Mouse (Mus musculus) heart, postnatal 25 days (tissue): ENCODE results near the gene Hacl1. TPM values are rescaled to one million over a fixed set of nuclear protein-coding genes. Genes with fewer than 3 reads are reported as not detected.

Source experiments
- DNase-seq: peaks from one replicate; pipeline ENCODE4 v3.0.0; 2022; ENCODE audit warnings: low spot score
- intact Hi-C: fragments of 180-260 bp; cut with DNase I; formaldehyde crosslinking; loops from one replicate; pipeline ENCODE4 v1.15.1; 2025
- total RNA-seq, 2 experiments: library from RNA; stranded (reverse); gene quantifications; 2 replicates each; pipeline ENCODE4 v1.2.3; 2021

The Hacl1 gene
- total RNA-seq, 2 experiments from 2014 or later = 5.7 to 13.6 TPM

DNA sequence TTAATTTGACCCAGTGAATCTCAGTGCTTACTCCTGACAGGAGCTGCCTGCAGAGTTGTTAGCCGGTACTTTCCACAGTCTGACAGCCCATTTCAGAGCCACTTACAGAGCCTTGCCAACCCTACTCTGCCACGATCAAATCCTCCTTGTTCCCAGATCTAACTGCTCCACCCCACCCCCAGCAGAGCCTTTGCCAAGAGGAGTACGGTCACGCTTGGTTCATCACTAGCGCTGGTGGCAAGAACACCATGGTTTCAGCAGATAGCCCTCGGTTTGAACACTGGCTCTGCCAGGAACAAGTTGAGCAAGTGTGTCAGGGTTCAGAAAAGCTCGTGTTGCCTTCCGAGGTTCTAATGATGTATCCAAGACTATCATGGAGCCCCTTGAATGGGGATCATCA is 54.6 kb downstream of the Hacl1 start:
- intact Hi-C loops = no loop called here
- no peak for DNase-seq

- intact Hi-C loops = no loop called here
- DNase-seq = no peak
Observed at GRCm38 (mm10) chr14:31583082-31583481, 58.0 kb downstream of the Hacl1 start.

- intact Hi-C loops = no loop called here
- DNase-seq = no peak
Observed at GRCm38 (mm10) chr14:31577966-31578735, 62.9 kb downstream of the Hacl1 start.

DNA sequence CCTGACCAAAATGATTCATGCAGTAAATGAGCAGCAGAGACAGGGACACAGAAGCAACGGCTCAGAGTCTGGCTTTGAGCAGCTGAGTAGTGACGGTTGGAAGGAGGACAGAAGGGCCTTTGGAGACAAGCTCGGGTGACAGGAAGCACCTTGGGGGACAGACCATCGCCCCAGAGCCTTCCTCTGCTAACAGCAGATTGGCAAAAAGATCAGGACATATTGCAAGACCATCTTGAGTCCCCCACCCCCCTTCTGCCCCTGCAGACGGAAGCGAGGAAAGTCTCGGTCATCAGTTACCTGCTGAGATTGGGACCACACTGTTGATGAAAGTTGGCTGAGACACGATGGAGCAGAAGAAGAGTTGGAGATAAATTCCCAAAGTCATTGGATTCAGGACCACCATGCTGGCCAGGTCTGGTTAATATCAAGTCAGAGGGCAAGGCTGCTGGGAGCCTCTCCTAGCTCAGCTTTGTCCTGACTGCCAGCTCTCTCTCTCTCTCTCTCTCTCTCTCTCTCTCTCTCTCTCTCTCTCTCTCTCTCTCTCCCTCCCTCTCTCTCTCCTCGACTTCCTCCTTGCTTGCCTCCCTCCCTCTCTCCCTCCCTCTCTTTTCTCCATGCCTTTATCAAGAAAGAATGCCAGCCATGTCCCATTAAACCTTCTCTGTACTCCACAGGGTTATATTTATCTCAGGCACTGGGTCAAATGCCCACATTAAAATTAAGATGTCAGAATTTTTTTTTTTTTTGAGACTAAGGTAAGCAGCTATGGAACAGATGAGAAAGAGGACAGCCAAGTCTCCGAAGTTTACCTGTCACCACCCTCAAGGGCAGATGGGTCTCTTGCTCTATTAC is 64.0 kb downstream of the Hacl1 start:
- DNase-seq = no peak
- intact Hi-C loops = no loop called here

- intact Hi-C loops = no loop called here
- no peak for DNase-seq
Observed at GRCm38 (mm10) chr14:31575866-31576265, 65.2 kb downstream of the Hacl1 start.

DNA sequence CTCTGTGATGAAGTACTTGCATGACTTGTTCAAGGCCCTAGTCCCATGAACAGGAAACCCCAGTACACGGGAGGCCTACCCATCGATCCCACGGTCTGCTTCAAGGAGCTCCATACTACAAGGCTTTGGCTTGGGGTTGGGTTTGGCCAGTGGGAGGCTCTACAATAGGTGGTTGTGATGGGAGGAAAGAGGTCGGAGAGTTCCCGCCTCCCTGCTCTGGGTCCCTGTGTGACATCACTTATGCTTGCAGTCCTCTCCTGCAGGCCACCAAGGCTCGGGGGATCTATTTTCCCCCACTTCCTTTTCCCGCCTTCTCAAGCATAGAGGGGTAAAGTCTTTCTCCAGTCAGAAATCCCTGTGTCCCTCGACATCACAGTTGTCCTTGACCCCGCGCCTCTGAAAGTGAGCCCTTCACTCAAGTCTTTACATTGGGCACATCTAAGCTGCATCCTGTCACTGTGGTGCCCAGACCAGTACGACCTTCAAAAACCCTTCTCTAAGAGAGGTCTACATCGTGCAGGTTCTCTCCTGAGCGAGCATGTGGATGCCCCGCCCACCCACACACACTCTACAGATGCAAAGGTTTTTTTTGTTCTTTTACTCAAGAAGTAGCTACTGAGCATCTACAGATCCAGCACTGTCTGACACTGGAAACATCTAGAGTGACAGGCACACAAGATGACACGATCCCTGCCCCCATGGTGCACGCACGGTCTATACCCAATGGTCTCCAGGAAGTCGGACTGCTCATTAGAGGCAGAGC is 66.0 kb downstream of the Hacl1 start:
- DNase-seq = no peak
- intact Hi-C loops = no loop called here

- intact Hi-C loops = no loop called here
- no peak for DNase-seq
Observed at GRCm38 (mm10) chr14:31572561-31573175, 68.4 kb downstream of the Hacl1 start.

DNA sequence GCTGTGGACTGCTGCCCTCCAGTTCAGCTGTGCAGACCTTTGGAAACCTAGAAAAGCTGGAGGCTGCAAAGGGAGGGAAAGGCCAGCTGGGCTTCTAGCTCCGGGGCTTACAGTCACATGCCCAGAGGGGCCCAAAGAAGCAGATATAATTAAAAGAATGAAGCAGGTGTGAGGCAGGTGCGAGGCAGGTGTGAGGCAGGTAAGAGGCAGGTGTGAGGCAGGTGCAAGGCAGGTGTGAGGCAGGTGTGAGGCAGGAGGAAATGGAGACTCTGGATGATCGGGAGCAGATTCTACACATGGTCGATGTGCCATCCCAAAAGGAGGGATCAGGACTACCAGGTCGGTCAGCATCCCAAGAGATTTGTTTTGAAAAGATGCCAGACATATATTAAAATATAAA is 69.7 kb downstream of the Hacl1 start:
- intact Hi-C loops = no loop called here
- DNase-seq = no peak

- intact Hi-C loops = no loop called here
Observed at GRCm38 (mm10) chr14:31570131-31570951, 70.7 kb downstream of the Hacl1 start.

GRCm38 (mm10) chr14:31569151-31569631 is 71.9 kb downstream of the Hacl1 start:
- DNase-seq = peak; percentile 19
- intact Hi-C loops = no loop called here

More at GRCm38 (mm10) chr14:31570131-31570951, 70.7 kb downstream of the Hacl1 start:
- DNase-seq = no peak

DNA sequence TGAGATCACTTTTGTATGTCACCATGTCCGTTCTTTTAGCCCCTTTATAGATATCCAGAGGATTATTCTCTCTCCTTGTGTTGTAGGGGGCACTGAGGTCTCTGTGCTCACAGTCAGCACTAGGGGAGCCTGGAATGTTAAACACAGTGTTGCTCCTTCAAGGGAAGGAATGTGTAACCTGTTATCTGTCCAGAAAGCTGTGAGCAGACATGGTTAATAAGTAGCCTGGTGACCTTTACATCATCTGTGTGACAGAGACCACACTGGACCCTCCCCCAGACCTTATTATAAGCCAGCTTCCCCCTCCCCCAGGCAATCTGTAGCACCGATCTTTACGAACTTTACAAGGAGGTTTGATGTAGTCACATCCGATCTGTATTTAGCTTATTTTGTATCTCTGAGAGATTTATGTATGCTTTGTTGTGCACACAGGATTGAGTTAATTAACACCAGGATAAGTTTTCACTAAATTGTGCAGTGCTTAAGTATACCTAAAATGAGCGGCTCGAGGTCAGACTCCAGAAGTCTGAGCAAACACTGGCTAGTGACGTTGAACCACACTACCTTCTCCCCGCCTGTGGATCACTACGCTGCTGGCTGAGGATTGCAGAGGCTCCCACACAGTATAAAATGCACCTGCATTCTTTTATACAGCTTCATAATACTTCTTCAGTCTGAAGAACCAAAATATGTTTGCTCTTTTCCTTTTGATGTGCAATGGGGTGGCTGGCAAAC is 75.4 kb downstream of the Hacl1 start:
- intact Hi-C loops = no loop called here
- DNase-seq = no peak

- intact Hi-C loops = no loop called here
- DNase-seq = peak; percentile 61
Observed at GRCm38 (mm10) chr14:31564452-31565179, 76.5 kb downstream of the Hacl1 start.

- intact Hi-C loops = no loop called here
Observed at GRCm38 (mm10) chr14:31560886-31561285, 80.2 kb downstream of the Hacl1 start.

DNA sequence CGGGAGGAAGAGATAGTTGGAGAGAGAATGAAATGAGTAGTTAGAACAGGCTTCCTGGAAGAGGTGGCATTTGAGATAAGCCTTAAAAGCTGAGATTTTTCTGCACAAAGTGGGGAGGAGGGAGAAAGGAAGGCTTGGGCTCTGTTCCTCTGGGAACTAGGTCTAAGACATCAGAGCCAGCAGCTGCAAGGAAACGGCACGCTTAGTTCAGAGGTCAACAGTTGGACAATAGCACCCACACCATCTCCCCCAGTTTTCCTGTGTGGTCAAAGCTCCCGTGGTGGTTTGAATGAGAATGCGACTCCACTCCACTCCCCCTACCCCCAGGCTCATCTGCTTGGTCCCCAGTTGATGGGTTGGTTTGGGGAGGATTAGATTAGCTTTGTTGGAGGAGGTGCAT is 81.9 kb downstream of the Hacl1 start:
- DNase-seq = no peak

More at GRCm38 (mm10) chr14:31560886-31561285, 80.2 kb downstream of the Hacl1 start:
- DNase-seq = peak; percentile 28

GRCm38 (mm10) chr14:31557784-31558183 is 83.3 kb downstream of the Hacl1 start:
- intact Hi-C loops = loop anchor here (5.0 kb wide), 1 partner anchor 45 kb away; no protein-coding TSS in a partner anchor
- no peak for DNase-seq

More for the DNA sequence above, 81.9 kb downstream of the Hacl1 start:
- intact Hi-C loops = loop anchor here (5.0 kb wide), 1 partner anchor 43 kb away; no protein-coding TSS in a partner anchor

GRCm38 (mm10) chr14:31557273-31557672 is 83.8 kb downstream of the Hacl1 start:
- intact Hi-C loops = loop anchor here (5.0 kb wide), 1 partner anchor 45 kb away; no protein-coding TSS in a partner anchor
- DNase-seq = no peak

- intact Hi-C loops = loop anchor here (5.0 kb wide), 1 partner anchor 46 kb away; no protein-coding TSS in a partner anchor
- DNase-seq = no peak
Observed at GRCm38 (mm10) chr14:31556526-31557260, 84.4 kb downstream of the Hacl1 start.
